Mouse (Mus musculus): ENCODE measurements around the gene Prss2. TPM values are rescaled to one million over a fixed set of nuclear protein-coding genes. Genes with fewer than 3 reads are reported as not detected.
"Not testable (repeated sequence)": the region's sequence is repeated elsewhere in the genome, so short reads cannot be mapped to it uniquely, and the experiment has no call there.

Gene Prss2
- polyA plus RNA-seq (2016; fragmentation: Nextera tagmentation; extraction: Ambion mirVana), result not detected in 2 replicates

- no peaks in the 10 kb centered on the region for H3K4me1 ChIP-seq (replicated peaks)
- no peaks in the 10 kb centered on the region for H3K9me3 ChIP-seq (replicated peaks)
- H3K36me3 ChIP-seq, result no peaks in the 10 kb centered on the region
- H3K27ac ChIP-seq (ENCODE audit: poor library complexity, severe bottlenecking), result no peak within 1 kb of the TSS
- H3K4me2 ChIP-seq, result no peak within 1 kb of the TSS
- H3K9ac ChIP-seq, result no peak within 1 kb of the TSS
- H3K4me3 ChIP-seq, result no peak within 1 kb of the TSS
- 63% methylated on average over 1 of the region's 1 CpGs for WGBS
- H3K27me3 ChIP-seq (replicated peaks), result no peaks in the 10 kb centered on the region
- no peak for ATAC-seq (ENCODE audit: insufficient number of reproducible peaks, low FRiP score)
These were observed at the start of gene Prss2 for GRCm38 (mm10) chr6:41521487-41521886. Gene Prss2, plus strand, starts transcription at chr6:41521787.

GRCm38 (mm10) chr6:41499374-41499773, 22.2 kb upstream of the Prss2 start:
- Histone ChIP-seq H3K4me1 (replicated peaks) (no peaks in the 10 kb centered on the region), H3K4me2 (no peak overlapping the region), H3K4me3 (no peak overlapping the region), H3K27me3 (replicated peaks) (no peaks in the 10 kb centered on the region), H3K9ac (no peak overlapping the region), H3K27ac (ENCODE audit: poor library complexity, severe bottlenecking) (no peak overlapping the region), H3K9me3 (replicated peaks) (no peaks in the 10 kb centered on the region), H3K36me3 (no peaks in the 10 kb centered on the region)
- no peak for ATAC-seq (ENCODE audit: insufficient number of reproducible peaks, low FRiP score)
- 67% methylated on average over 3 of the region's 3 CpGs for WGBS

- no peaks in the 10 kb centered on the region for H3K36me3 ChIP-seq
- WGBS, result 72% methylated on average over 2 of the region's 2 CpGs
- no peak overlapping the region for H3K4me2 ChIP-seq
- H3K9ac ChIP-seq, result no peak overlapping the region
- H3K27ac ChIP-seq (ENCODE audit: poor library complexity, severe bottlenecking), result no peak overlapping the region
- no peaks in the 10 kb centered on the region for H3K4me1 ChIP-seq (replicated peaks)
- no peak for ATAC-seq (ENCODE audit: insufficient number of reproducible peaks, low FRiP score)
- H3K4me3 ChIP-seq, result no peak overlapping the region
- H3K27me3 ChIP-seq (replicated peaks), result no peaks in the 10 kb centered on the region
- no peaks in the 10 kb centered on the region for H3K9me3 ChIP-seq (replicated peaks)
These were observed 16.7 kb upstream of the Prss2 start for GRCm38 (mm10) chr6:41504915-41505314.

- Histone ChIP-seq H3K4me3 (no peak overlapping the region), H3K36me3 (no peaks in the 10 kb centered on the region), H3K4me2 (no peak overlapping the region), H3K27me3 (replicated peaks) (no peaks in the 10 kb centered on the region), H3K9ac (no peak overlapping the region), H3K9me3 (replicated peaks) (no peaks in the 10 kb centered on the region), H3K4me1 (replicated peaks) (no peaks in the 10 kb centered on the region), H3K27ac (ENCODE audit: poor library complexity, severe bottlenecking) (no peak overlapping the region)
- WGBS, result 66% methylated on average over 6 of the region's 6 CpGs
- ATAC-seq (ENCODE audit: insufficient number of reproducible peaks, low FRiP score), result no peak
These were observed 16.3 kb upstream of the Prss2 start for GRCm38 (mm10) chr6:41505323-41505722.

- H3K9ac ChIP-seq, result no peak overlapping the region
- no peak overlapping the region for H3K27ac ChIP-seq (ENCODE audit: poor library complexity, severe bottlenecking)
- WGBS, result 75% methylated on average over 6 of the region's 6 CpGs
- H3K4me2 ChIP-seq, result no peak overlapping the region
- H3K27me3 ChIP-seq (replicated peaks), result no peaks in the 10 kb centered on the region
- ATAC-seq (ENCODE audit: insufficient number of reproducible peaks, low FRiP score), result no peak
- no peaks in the 10 kb centered on the region for H3K4me1 ChIP-seq (replicated peaks)
- H3K4me3 ChIP-seq, result no peak overlapping the region
- H3K36me3 ChIP-seq, result no peaks in the 10 kb centered on the region
- H3K9me3 ChIP-seq (replicated peaks), result no peaks in the 10 kb centered on the region
These were observed 3.5 kb upstream of the Prss2 start for GRCm38 (mm10) chr6:41518017-41518524.

- no peaks in the 10 kb centered on the region for H3K27me3 ChIP-seq (replicated peaks)
- H3K4me3 ChIP-seq, result no peak overlapping the region
- H3K4me2 ChIP-seq, result no peak overlapping the region
- H3K36me3 ChIP-seq, result no peaks in the 10 kb centered on the region
- no peak overlapping the region for H3K27ac ChIP-seq (ENCODE audit: poor library complexity, severe bottlenecking)
- no peaks in the 10 kb centered on the region for H3K9me3 ChIP-seq (replicated peaks)
- no peak overlapping the region for H3K9ac ChIP-seq
- no peak for ATAC-seq (ENCODE audit: insufficient number of reproducible peaks, low FRiP score)
- H3K4me1 ChIP-seq (replicated peaks), result no peaks in the 10 kb centered on the region
These were observed 4.9 kb downstream of the Prss2 start for GRCm38 (mm10) chr6:41526453-41526852.

GRCm38 (mm10) chr6:41527402-41527801, 5.8 kb downstream of the Prss2 start:
- 80% methylated on average over 1 of the region's 1 CpGs for WGBS

GRCm38 (mm10) chr6:41529987-41530386, 8.4 kb downstream of the Prss2 start:
- not testable (repeated sequence) for H3K27me3 ChIP-seq (replicated peaks); H3K9ac ChIP-seq; H3K9me3 ChIP-seq (replicated peaks); H3K27ac ChIP-seq (ENCODE audit: poor library complexity, severe bottlenecking); H3K4me1 ChIP-seq (replicated peaks); ATAC-seq (ENCODE audit: insufficient number of reproducible peaks, low FRiP score); H3K4me3 ChIP-seq; H3K4me2 ChIP-seq; H3K36me3 ChIP-seq
- WGBS, result 0% methylated on average over 1 of the region's 2 CpGs

More at GRCm38 (mm10) chr6:41527402-41527801, 5.8 kb downstream of the Prss2 start:
- H3K9me3 ChIP-seq (replicated peaks), result no peaks in the 10 kb centered on the region
- H3K36me3 ChIP-seq, result no peaks in the 10 kb centered on the region
- H3K4me1 ChIP-seq (replicated peaks), result no peaks in the 10 kb centered on the region
- no peak overlapping the region for H3K4me2 ChIP-seq
- no peak overlapping the region for H3K27ac ChIP-seq (ENCODE audit: poor library complexity, severe bottlenecking)
- no peak overlapping the region for H3K4me3 ChIP-seq
- H3K9ac ChIP-seq, result no peak overlapping the region
- ATAC-seq (ENCODE audit: insufficient number of reproducible peaks, low FRiP score), result no peak
- no peaks in the 10 kb centered on the region for H3K27me3 ChIP-seq (replicated peaks)

- Histone ChIP-seq H3K9ac (no peak overlapping the region), H3K27me3 (replicated peaks) (no peaks in the 10 kb centered on the region), H3K4me3 (no peak overlapping the region), H3K4me1 (replicated peaks) (no peaks in the 10 kb centered on the region), H3K9me3 (replicated peaks) (no peaks in the 10 kb centered on the region), H3K4me2 (no peak overlapping the region), H3K27ac (ENCODE audit: poor library complexity, severe bottlenecking) (no peak overlapping the region), H3K36me3 (no peaks in the 10 kb centered on the region)
- 71% methylated on average over 4 of the region's 4 CpGs for WGBS
- no peak for ATAC-seq (ENCODE audit: insufficient number of reproducible peaks, low FRiP score)
These were observed 10.6 kb downstream of the Prss2 start for GRCm38 (mm10) chr6:41532181-41532580.

GRCm38 (mm10) chr6:41532687-41533284, 11.2 kb downstream of the Prss2 start:
- Histone ChIP-seq H3K9me3 (replicated peaks) (no peaks in the 10 kb centered on the region), H3K27ac (ENCODE audit: poor library complexity, severe bottlenecking) (no peak overlapping the region), H3K4me3 (no peak overlapping the region), H3K4me2 (no peak overlapping the region), H3K4me1 (replicated peaks) (no peaks in the 10 kb centered on the region), H3K36me3 (no peaks in the 10 kb centered on the region), H3K9ac (no peak overlapping the region), H3K27me3 (replicated peaks) (no peaks in the 10 kb centered on the region)
- 67% methylated on average over 8 of the region's 8 CpGs for whole genome bisulfite sequencing
- ATAC-seq (ENCODE audit: insufficient number of reproducible peaks, low FRiP score), result no peak

GRCm38 (mm10) chr6:41537376-41537775, 15.8 kb downstream of the Prss2 start:
- Histone ChIP-seq H3K4me1 (replicated peaks) (no peaks in the 10 kb centered on the region), H3K4me2 (no peak overlapping the region), H3K9ac (no peak overlapping the region), H3K9me3 (replicated peaks) (no peaks in the 10 kb centered on the region), H3K27ac (ENCODE audit: poor library complexity, severe bottlenecking) (no peak overlapping the region), H3K4me3 (no peak overlapping the region), H3K27me3 (replicated peaks) (peaks cover 7% of the 10 kb centered on the region), H3K36me3 (no peaks in the 10 kb centered on the region)
- WGBS, result 81% methylated on average over 1 of the region's 1 CpGs
- no peak for ATAC-seq (ENCODE audit: insufficient number of reproducible peaks, low FRiP score)

GRCm38 (mm10) chr6:41538296-41538695, 16.7 kb downstream of the Prss2 start:
- H3K9me3 ChIP-seq (replicated peaks); H3K9ac ChIP-seq; H3K4me1 ChIP-seq (replicated peaks); H3K4me2 ChIP-seq; H3K27ac ChIP-seq (ENCODE audit: poor library complexity, severe bottlenecking); H3K4me3 ChIP-seq; ATAC-seq (ENCODE audit: insufficient number of reproducible peaks, low FRiP score); H3K36me3 ChIP-seq: not testable (repeated sequence)
- WGBS, result 62% methylated on average over 7 of the region's 8 CpGs
- peaks cover 16% of the 10 kb centered on the region for H3K27me3 ChIP-seq (replicated peaks)
